Mouse (Mus musculus): ENCODE data around the gene Fip1l1.

Gene Fip1l1

GRCm38 (mm10) chr5:74613491-74614151 lies 78.4 kb downstream of the Fip1l1 start:
- in situ Hi-C loops (cut with MseI, MboI) = no loop called here

GRCm38 (mm10) chr5:74617816-74618572 lies 82.7 kb downstream of the Fip1l1 start:
- in situ Hi-C loops (cut with MseI, MboI) = no loop called here

DNA sequence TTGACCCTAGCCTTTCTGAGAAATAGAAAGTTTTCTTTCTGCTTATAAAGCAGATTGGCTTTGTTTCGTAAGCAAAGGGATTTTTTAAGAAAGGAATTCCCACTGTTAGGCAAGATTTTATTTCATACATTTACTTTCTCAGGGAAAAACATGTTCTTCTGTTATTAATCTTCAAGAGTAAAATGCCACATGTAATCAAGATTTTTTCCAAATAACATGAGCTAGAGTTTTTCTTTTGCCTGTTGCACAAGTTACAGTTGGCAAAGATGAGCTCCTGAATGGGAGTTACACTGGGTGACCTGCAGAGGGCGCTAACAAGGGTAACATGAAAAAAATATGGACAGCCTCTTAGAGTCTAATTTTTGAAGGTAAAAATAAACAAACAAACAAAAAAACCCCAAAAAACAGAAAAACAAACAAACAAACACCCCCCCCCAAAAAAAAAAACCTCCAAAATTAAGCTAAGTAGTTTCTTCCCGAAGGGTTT lies 83.4 kb downstream of the Fip1l1 start:
- in situ Hi-C loops (cut with MseI, MboI) = no loop called here

GRCm38 (mm10) chr5:74621691-74622470 lies 86.6 kb downstream of the Fip1l1 start:
- in situ Hi-C loops (cut with MseI, MboI) = no loop called here

DNA sequence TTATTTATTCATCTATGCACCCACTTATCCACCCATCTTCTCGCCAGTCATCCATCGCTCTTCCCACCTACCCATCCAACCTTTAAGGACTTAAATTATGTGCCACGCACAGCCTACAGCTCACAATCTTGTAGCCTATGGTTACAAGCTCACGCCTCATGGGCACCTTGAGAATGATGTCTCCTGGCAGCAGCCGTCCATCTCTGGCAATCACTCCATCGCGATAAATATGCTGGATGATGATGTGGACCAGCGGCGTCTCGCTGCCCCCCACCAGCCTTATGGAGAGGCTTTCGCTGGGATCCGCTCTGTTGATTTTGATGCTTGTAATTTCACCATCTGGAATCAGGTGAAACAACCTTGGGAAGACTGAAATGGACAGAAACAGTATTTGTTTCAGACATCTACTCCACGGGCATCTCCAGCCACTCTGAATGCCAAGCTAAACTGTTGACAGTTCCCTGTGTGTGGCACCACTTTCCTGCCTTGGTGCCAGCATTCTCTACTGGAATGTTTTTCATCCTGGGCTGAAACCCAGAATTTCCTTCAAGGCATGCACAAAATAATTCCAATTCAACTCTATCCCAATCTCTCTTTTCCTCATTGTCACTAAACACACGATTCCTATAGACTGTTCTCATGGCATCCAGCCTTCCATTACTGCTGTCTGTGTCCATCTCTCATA lies 88.2 kb downstream of the Fip1l1 start:
- in situ Hi-C loops (cut with MseI, MboI) = no loop called here

GRCm38 (mm10) chr5:74624385-74624784 lies 89.1 kb downstream of the Fip1l1 start:
- in situ Hi-C loops (cut with MseI, MboI) = no loop called here

GRCm38 (mm10) chr5:74628001-74628400 lies 92.8 kb downstream of the Fip1l1 start:
- in situ Hi-C loops (cut with MseI, MboI) = no loop called here

DNA sequence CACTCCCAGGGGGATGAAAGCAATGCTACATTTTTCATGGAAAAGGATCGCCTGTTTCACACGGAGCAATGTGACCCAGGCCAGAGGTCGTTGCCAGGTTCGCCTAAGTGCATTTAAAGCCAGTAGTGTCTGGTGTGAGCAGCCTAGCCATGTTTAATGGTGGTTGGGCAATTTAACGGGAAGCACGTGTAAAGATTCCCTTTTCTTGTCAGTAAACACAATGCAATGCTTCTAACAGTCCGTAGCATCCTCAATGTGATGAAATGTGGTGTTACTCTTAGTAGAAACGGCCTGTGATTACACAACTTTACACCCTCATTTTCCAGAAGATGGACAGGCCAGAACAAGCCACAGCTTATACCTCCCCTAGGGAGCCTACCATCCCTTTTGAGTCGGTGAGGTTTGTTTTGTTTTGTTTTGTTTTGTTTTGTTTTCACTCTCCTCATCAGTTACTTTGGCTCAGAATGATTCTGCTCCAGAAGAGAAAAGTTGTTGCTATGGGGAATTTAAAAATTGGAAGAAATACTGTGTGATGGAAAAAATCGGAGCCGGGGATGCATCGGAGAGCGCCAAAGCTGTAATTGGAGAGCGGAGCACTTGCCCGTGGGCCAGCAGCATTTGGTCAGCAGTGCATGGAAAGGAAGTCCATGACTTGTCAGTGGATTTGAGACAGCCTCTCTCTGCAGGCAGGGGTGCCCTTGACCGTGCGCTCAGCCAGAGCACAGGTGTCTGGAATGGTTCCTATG lies 97.3 kb downstream of the Fip1l1 start:
- in situ Hi-C loops (cut with MseI, MboI) = no loop called here

DNA sequence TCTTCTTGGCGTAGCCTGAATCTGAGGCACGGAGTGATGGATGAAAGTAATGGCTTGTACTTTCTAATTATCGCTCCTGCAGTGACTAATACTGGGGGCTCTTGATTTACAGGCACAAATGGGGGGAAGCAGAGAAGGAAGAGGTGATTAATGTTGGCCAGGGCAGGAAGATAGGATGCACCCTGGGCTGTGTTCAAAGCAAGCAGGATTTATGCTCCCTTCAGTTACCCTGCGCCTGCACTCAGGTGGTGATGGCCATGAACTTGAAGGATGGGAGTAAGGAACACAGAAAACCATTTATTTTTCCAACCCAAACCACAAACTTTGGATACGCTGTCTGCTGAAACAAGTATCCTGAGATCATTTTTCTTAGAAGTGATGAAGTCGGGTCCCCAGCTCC lies 98.2 kb downstream of the Fip1l1 start:
- in situ Hi-C loops (cut with MseI, MboI) = no loop called here

- in situ Hi-C loops (cut with MseI, MboI) = no loop called here
Observed at GRCm38 (mm10) chr5:74634391-74634790, 99.1 kb downstream of the Fip1l1 start.

- in situ Hi-C loops (cut with MseI, MboI) = no loop called here
Observed at GRCm38 (mm10) chr5:74639516-74639915, 104.3 kb downstream of the Fip1l1 start.

- in situ Hi-C loops (cut with MseI, MboI) = no loop called here
Observed at GRCm38 (mm10) chr5:74640504-74640903, 105.3 kb downstream of the Fip1l1 start.

DNA sequence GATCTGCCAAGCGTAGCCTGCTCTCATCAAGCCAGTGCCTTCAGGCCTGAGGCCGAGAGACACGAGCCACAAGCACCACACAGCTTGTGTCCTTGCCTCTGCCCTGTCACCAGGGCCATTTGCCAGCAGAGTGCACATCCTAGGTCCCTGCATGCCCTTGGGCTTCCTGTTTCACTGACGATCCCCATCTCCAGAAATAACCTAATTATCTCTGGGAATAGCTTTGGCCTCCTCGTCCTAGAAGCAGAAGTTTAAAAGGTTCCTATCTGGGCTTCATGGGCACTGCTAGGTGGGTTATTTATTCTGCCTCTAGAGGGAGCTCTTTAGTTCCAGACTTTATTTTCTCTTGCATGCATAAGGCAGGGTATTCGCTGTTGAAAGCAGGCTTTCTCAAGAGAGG lies 105.8 kb downstream of the Fip1l1 start:
- in situ Hi-C loops (cut with MseI, MboI) = no loop called here

DNA sequence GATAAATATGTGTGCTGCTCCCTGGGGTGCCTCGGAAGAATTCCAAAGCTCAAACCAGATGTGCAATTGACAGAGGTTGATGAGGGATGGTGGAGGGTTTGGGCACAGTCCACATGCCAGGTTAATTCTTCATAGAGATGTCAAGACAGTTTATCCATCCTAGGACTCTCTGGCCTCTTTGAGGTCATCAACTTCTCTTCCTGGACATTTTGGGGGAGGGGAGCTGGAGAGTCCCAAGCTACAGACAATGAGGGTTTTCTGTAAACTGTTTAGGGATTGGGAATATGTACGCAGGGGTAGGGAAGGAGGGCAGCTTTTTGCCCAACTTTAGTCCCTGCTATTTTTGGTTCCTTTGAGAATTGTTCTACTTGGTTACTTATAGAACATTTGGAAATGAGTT lies 107.0 kb downstream of the Fip1l1 start:
- in situ Hi-C loops (cut with MseI, MboI) = no loop called here

GRCm38 (mm10) chr5:74647584-74647984 lies 112.3 kb downstream of the Fip1l1 start:
- in situ Hi-C loops (cut with MseI, MboI) = no loop called here

DNA sequence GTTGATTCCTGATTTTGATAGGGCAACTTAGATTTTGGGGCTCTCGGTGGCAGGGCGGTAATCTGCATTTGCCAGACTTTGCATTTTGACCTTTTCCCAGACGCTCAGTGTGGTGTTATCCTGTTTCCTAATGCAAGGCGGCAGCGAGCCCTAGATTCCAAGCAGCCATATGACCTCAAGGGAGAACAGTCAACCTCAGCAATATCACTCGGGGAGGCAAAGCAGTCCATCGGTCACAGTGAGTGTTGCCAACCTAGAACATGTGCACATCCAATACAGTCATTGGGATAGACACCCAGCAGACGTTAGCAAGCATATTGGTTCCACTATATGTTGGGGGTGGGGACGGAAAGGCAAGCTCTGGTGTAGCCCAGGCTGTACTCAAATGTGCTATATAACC lies 113.0 kb downstream of the Fip1l1 start:
- in situ Hi-C loops (cut with MseI, MboI) = no loop called here

Measured in mouse trophoblast stem cell (cell line).